Mouse (Mus musculus): Measurements from ENCODE around the gene Gm20696. TPM values are rescaled to one million over a fixed set of nuclear protein-coding genes. Genes with fewer than 3 reads are reported as not detected.

Gene Gm20696
- 6.0 and 6.5 TPM in 2 replicates for polyA plus RNA-seq (2015; fragmentation: Nextera tagmentation; extraction: Ambion mirVana)

GRCm38 (mm10) chr6:99666318-99667171 is at the start of gene Gm20696, which contains the start of gene Eif4e3:
Gene Gm20696, minus strand, starts transcription at chr6:99666797.
Gene Eif4e3, minus strand, starts transcription at chr6:99666771.
- Histone ChIP-seq H3K27ac (peak within 1 kb of the TSS; percentile 65), H3K27me3 (no peaks in the 10 kb centered on the region), H3K4me1 (peaks cover 40% of the 10 kb centered on the region), H3K9me3 (no peaks in the 10 kb centered on the region), H3K4me2 (replicated peaks) (peak within 1 kb of the TSS; percentile 92), H3K4me3 (peak within 1 kb of the TSS; percentile 75), H3K36me3 (no peaks in the 10 kb centered on the region), H3K9ac (peak within 1 kb of the TSS; percentile 84)
- WGBS = under 1% methylated on average over 63 of the region's 75 CpGs
- ATAC-seq (ENCODE audit: low FRiP score, low read depth) = peak; percentile 71

- no peak for ATAC-seq (ENCODE audit: low FRiP score, low read depth)
- H3K9me3 ChIP-seq = no peaks in the 10 kb centered on the region
- WGBS = 71% methylated on average over 5 of the region's 6 CpGs
Measured at GRCm38 (mm10) chr6:99715913-99716312, 49.3 kb upstream of the Gm20696 start.

GRCm38 (mm10) chr6:99715191-99715590 is 48.6 kb upstream of the Gm20696 start:
- H3K4me3 ChIP-seq = no peak overlapping the region
- no peak for ATAC-seq (ENCODE audit: low FRiP score, low read depth)

More at GRCm38 (mm10) chr6:99715913-99716312, 49.3 kb upstream of the Gm20696 start:
- Histone ChIP-seq H3K4me3 (no peak overlapping the region), H3K9ac (no peak overlapping the region), H3K36me3 (no peaks in the 10 kb centered on the region), H3K4me1 (no peaks in the 10 kb centered on the region), H3K27ac (no peak overlapping the region), H3K4me2 (replicated peaks) (no peak overlapping the region), H3K27me3 (peaks cover 17% of the 10 kb centered on the region)

GRCm38 (mm10) chr6:99713256-99713655 is 46.7 kb upstream of the Gm20696 start:
- Histone ChIP-seq H3K4me3 (no peak overlapping the region), H3K4me2 (replicated peaks) (no peak overlapping the region), H3K9ac (no peak overlapping the region), H3K27ac (no peak overlapping the region), H3K27me3 (peaks cover 17% of the 10 kb centered on the region), H3K36me3 (no peaks in the 10 kb centered on the region), H3K4me1 (no peaks in the 10 kb centered on the region), H3K9me3 (no peaks in the 10 kb centered on the region)
- 74% methylated on average over 5 of the region's 5 CpGs for WGBS
- ATAC-seq (ENCODE audit: low FRiP score, low read depth) = no peak

More at GRCm38 (mm10) chr6:99715191-99715590, 48.6 kb upstream of the Gm20696 start:
- Histone ChIP-seq H3K36me3 (no peaks in the 10 kb centered on the region), H3K9ac (no peak overlapping the region), H3K27ac (no peak overlapping the region), H3K4me1 (no peaks in the 10 kb centered on the region), H3K4me2 (replicated peaks) (no peak overlapping the region), H3K27me3 (peaks cover 15% of the 10 kb centered on the region), H3K9me3 (no peaks in the 10 kb centered on the region)
- WGBS = 55% methylated on average over 6 of the region's 6 CpGs

- 55% methylated on average over 11 of the region's 11 CpGs for WGBS
- Histone ChIP-seq H3K36me3 (no peaks in the 10 kb centered on the region), H3K27ac (no peak overlapping the region), H3K9ac (no peak overlapping the region), H3K4me2 (replicated peaks) (no peak overlapping the region), H3K4me1 (no peaks in the 10 kb centered on the region), H3K9me3 (no peaks in the 10 kb centered on the region), H3K27me3 (peaks cover 17% of the 10 kb centered on the region), H3K4me3 (no peak overlapping the region)
- no peak for ATAC-seq (ENCODE audit: low FRiP score, low read depth)
Measured at GRCm38 (mm10) chr6:99711576-99712101, 45.0 kb upstream of the Gm20696 start.

GRCm38 (mm10) chr6:99700484-99700883 is 33.9 kb upstream of the Gm20696 start:
- H3K27ac ChIP-seq = peak overlapping the region; percentile 52; the same call in 1 of the 2 replicates

GRCm38 (mm10) chr6:99692916-99693841 is 26.6 kb upstream of the Gm20696 start:
- no peak overlapping the region; the same call in 1 of the 2 replicates for H3K27ac ChIP-seq
- H3K4me3 ChIP-seq = peak overlapping the region; percentile 80
- peak overlapping the region; percentile 90 for H3K9ac ChIP-seq
- ATAC-seq (ENCODE audit: low FRiP score, low read depth) = no peak
- no peaks in the 10 kb centered on the region for H3K36me3 ChIP-seq
- H3K27me3 ChIP-seq = peaks cover 87% of the 10 kb centered on the region
- H3K9me3 ChIP-seq = no peaks in the 10 kb centered on the region
- H3K4me2 ChIP-seq (replicated peaks) = peak overlapping the region; percentile 96
- WGBS = under 1% methylated on average over 106 of the region's 110 CpGs
- peaks cover 16% of the 10 kb centered on the region for H3K4me1 ChIP-seq

More at GRCm38 (mm10) chr6:99700484-99700883, 33.9 kb upstream of the Gm20696 start:
- no peak overlapping the region for H3K4me3 ChIP-seq
- H3K4me2 ChIP-seq (replicated peaks) = no peak overlapping the region; the same call in 1 of the 2 replicates
- H3K36me3 ChIP-seq = no peaks in the 10 kb centered on the region
- 41% methylated on average over 3 of the region's 3 CpGs for WGBS
- ATAC-seq (ENCODE audit: low FRiP score, low read depth) = peak; percentile 82
- peaks cover 17% of the 10 kb centered on the region for H3K4me1 ChIP-seq
- no peak overlapping the region for H3K9ac ChIP-seq
- peaks cover 38% of the 10 kb centered on the region for H3K27me3 ChIP-seq
- no peaks in the 10 kb centered on the region for H3K9me3 ChIP-seq

GRCm38 (mm10) chr6:99692206-99692915 is 25.8 kb upstream of the Gm20696 start, which contains the start of gene Gpr27:
Gene Gpr27, plus strand, starts transcription at chr6:99692679.
- peak within 1 kb of the TSS; percentile 90 for H3K9ac ChIP-seq
- under 1% methylated on average over 90 of the region's 112 CpGs for WGBS
- peak within 1 kb of the TSS; percentile 70; the same call in 1 of the 2 replicates for H3K27ac ChIP-seq
- peaks cover 16% of the 10 kb centered on the region for H3K4me1 ChIP-seq
- no peaks in the 10 kb centered on the region for H3K36me3 ChIP-seq
- peak within 1 kb of the TSS; percentile 96 for H3K4me2 ChIP-seq (replicated peaks)
- H3K4me3 ChIP-seq = peak within 1 kb of the TSS; percentile 80
- ATAC-seq (ENCODE audit: low FRiP score, low read depth) = peak; percentile 68
- no peaks in the 10 kb centered on the region for H3K9me3 ChIP-seq
- H3K27me3 ChIP-seq = peaks cover 79% of the 10 kb centered on the region

- Histone ChIP-seq H3K9ac (peak overlapping the region; percentile 90), H3K4me2 (replicated peaks) (peak overlapping the region; percentile 96), H3K36me3 (no peaks in the 10 kb centered on the region), H3K4me3 (peak overlapping the region; percentile 80), H3K9me3 (no peaks in the 10 kb centered on the region), H3K27me3 (peaks cover 73% of the 10 kb centered on the region), H3K4me1 (peaks cover 16% of the 10 kb centered on the region), H3K27ac (0 out of 2 replicates have a peak overlapping the region, but pooled peaks have one; percentile 70)
- peak; percentile 10; the same call in 1 of the 2 replicates for ATAC-seq (ENCODE audit: low FRiP score, low read depth)
- 6% methylated on average over 25 of the region's 25 CpGs for WGBS
Measured at GRCm38 (mm10) chr6:99691666-99692205, 25.1 kb upstream of the Gm20696 start.

- Histone ChIP-seq H3K4me2 (replicated peaks) (no peak overlapping the region), H3K27me3 (peaks cover 41% of the 10 kb centered on the region), H3K9ac (no peak overlapping the region), H3K4me3 (no peak overlapping the region), H3K36me3 (no peaks in the 10 kb centered on the region), H3K9me3 (0 out of 2 replicates have a peak, but pooled peaks cover 4% of the 10 kb centered on the region), H3K27ac (no peak overlapping the region), H3K4me1 (peaks cover 8% of the 10 kb centered on the region)
- WGBS = 79% methylated on average over 6 of the region's 6 CpGs
- no peak for ATAC-seq (ENCODE audit: low FRiP score, low read depth)
Measured at GRCm38 (mm10) chr6:99688513-99688912, 21.9 kb upstream of the Gm20696 start.
